Mouse (Mus musculus) forebrain, embryonic 16.5 days (tissue): ENCODE measurements at regions not wholly inside any gene's neighbourhood (a gene's known extent, or its start where the extent isn't known, plus 50 kb on each side); places are given as distances from the start of the nearest gene placed in this dataset.

ENCODE experiments used
- ATAC-seq: fragments of 200-750 bp; cut with Nextera tagmentation; 2 replicates; pipeline ENCODE4 v1.8.0; 2017; ENCODE audit warnings: mild to moderate bottlenecking, moderate library complexity
- H3K27ac ChIP-seq: fragments of 300-500 bp; sonication (generic); 2 replicates; pipeline ENCODE4 v1.5.1; 2014; ENCODE audit warnings: low read length, control low read depth
- H3K27me3 ChIP-seq: fragments of 300-500 bp; sonication (generic); replicated peaks from 2 replicates; pipeline ENCODE4 v1.6.1; 2014; ENCODE audit warnings: low read length; ENCODE audit not compliant: control insufficient read depth, insufficient read depth
- H3K36me3 ChIP-seq: fragments of 300-500 bp; sonication (generic); 2 replicates; pipeline ENCODE4 v1.6.1; 2014; ENCODE audit not compliant: control insufficient read depth, insufficient read depth
- H3K4me1 ChIP-seq: fragments of 300-500 bp; sonication (generic); replicated peaks from 2 replicates; pipeline ENCODE4 v1.6.1; 2014; ENCODE audit warnings: low read length; ENCODE audit not compliant: control insufficient read depth, insufficient read depth
- H3K4me2 ChIP-seq: fragments of 300-500 bp; sonication (generic); 2 replicates; pipeline ENCODE4 v1.6.1; 2014; ENCODE audit warnings: mild to moderate bottlenecking, low read length, control low read depth
- H3K4me3 ChIP-seq: fragments of 300-500 bp; sonication (generic); replicated peaks from 2 replicates; pipeline ENCODE4 v1.5.1; 2014; ENCODE audit warnings: mild to moderate bottlenecking, low read length, control low read depth
- H3K9ac ChIP-seq: fragments of 300-500 bp; sonication (generic); replicated peaks from 2 replicates; pipeline ENCODE4 v1.6.1; 2014; ENCODE audit warnings: low read depth, low read length, control low read depth
- H3K9me3 ChIP-seq: fragments of 300-500 bp; sonication (generic); 2 replicates; pipeline ENCODE4 v1.6.1; 2016; ENCODE audit warnings: low read length; ENCODE audit not compliant: control insufficient read depth
- WGBS: fragments of 180-500 bp; shearing (Covaris S2); extraction: QIAGEN DNeasy Blood & Tissue Kit; methylation state at CpG from one replicate; pipeline ENCODE4 v1.1.7; 2014; 5-methylcytosine and 5-hydroxymethylcytosine counted together

GRCm38 (mm10) chr3:56483370-56483769, 299.9 kb upstream of the Nbea start:
- peak; percentile 71 for ATAC-seq
- H3K9me3 ChIP-seq: no peaks in the 10 kb centered on the region
- H3K4me2 ChIP-seq: no peak overlapping the region
- no peaks in the 10 kb centered on the region for H3K36me3 ChIP-seq
- WGBS: 42% methylated on average over 4 of the region's 4 CpGs
- no peak overlapping the region for H3K27ac ChIP-seq
- no peak overlapping the region for H3K4me3 ChIP-seq
- H3K4me1 ChIP-seq: peaks cover 16% of the 10 kb centered on the region
- H3K27me3 ChIP-seq: no peaks in the 10 kb centered on the region
- no peak overlapping the region for H3K9ac ChIP-seq

GRCm38 (mm10) chr3:56479529-56479928, 296.0 kb upstream of the Nbea start:
- H3K4me2 ChIP-seq: no peak overlapping the region
- 39% methylated on average over 1 of the region's 1 CpGs for WGBS
- H3K9ac ChIP-seq: no peak overlapping the region
- no peak overlapping the region for H3K27ac ChIP-seq
- H3K27me3 ChIP-seq: no peaks in the 10 kb centered on the region
- H3K4me3 ChIP-seq: no peak overlapping the region
- no peak for ATAC-seq
- no peaks in the 10 kb centered on the region for H3K9me3 ChIP-seq
- peaks cover 20% of the 10 kb centered on the region for H3K4me1 ChIP-seq
- H3K36me3 ChIP-seq: no peaks in the 10 kb centered on the region

GRCm38 (mm10) chr3:56478544-56479140, 295.1 kb upstream of the Nbea start:
- no peak overlapping the region for H3K9ac ChIP-seq
- no peaks in the 10 kb centered on the region for H3K9me3 ChIP-seq
- no peak overlapping the region for H3K4me2 ChIP-seq
- no peaks in the 10 kb centered on the region for H3K27me3 ChIP-seq
- H3K27ac ChIP-seq: no peak overlapping the region
- ATAC-seq: no peak
- 31% methylated on average over 6 of the region's 6 CpGs for WGBS
- peaks cover 20% of the 10 kb centered on the region for H3K4me1 ChIP-seq
- no peaks in the 10 kb centered on the region for H3K36me3 ChIP-seq
- no peak overlapping the region for H3K4me3 ChIP-seq

GRCm38 (mm10) chr3:56475529-56476527, 292.3 kb upstream of the Nbea start:
- Histone ChIP-seq H3K4me2 (peak overlapping the region; percentile 26), H3K9me3 (no peaks in the 10 kb centered on the region), H3K4me3 (no peak overlapping the region), H3K27me3 (no peaks in the 10 kb centered on the region), H3K36me3 (no peaks in the 10 kb centered on the region), H3K4me1 (peaks cover 34% of the 10 kb centered on the region), H3K27ac (peak overlapping the region; percentile 95), H3K9ac (no peak overlapping the region)
- 10% methylated on average over 3 of the region's 3 CpGs for WGBS
- ATAC-seq: peak; percentile 80

GRCm38 (mm10) chr3:56472651-56473050, 289.1 kb upstream of the Nbea start:
- Histone ChIP-seq H3K9me3 (no peaks in the 10 kb centered on the region), H3K27ac (no peak overlapping the region), H3K27me3 (no peaks in the 10 kb centered on the region), H3K36me3 (no peaks in the 10 kb centered on the region), H3K4me1 (peaks cover 31% of the 10 kb centered on the region), H3K4me3 (no peak overlapping the region), H3K4me2 (no peak overlapping the region), H3K9ac (no peak overlapping the region)
- 16% methylated on average over 6 of the region's 6 CpGs for WGBS
- no peak for ATAC-seq

GRCm38 (mm10) chr3:56471823-56472222, 288.3 kb upstream of the Nbea start:
- 16% methylated on average over 5 of the region's 5 CpGs for WGBS
- no peaks in the 10 kb centered on the region for H3K9me3 ChIP-seq
- H3K4me2 ChIP-seq: no peak overlapping the region
- no peak overlapping the region for H3K9ac ChIP-seq
- H3K27ac ChIP-seq: 0 out of 2 replicates have a peak overlapping the region, but pooled peaks have one; percentile 4
- no peak overlapping the region for H3K4me3 ChIP-seq
- no peaks in the 10 kb centered on the region for H3K27me3 ChIP-seq
- ATAC-seq: no peak
- peaks cover 28% of the 10 kb centered on the region for H3K4me1 ChIP-seq
- H3K36me3 ChIP-seq: no peaks in the 10 kb centered on the region

GRCm38 (mm10) chr3:56471185-56471584, 287.7 kb upstream of the Nbea start:
- peak; percentile 50 for ATAC-seq
- H3K27me3 ChIP-seq: no peaks in the 10 kb centered on the region
- no peak overlapping the region for H3K9ac ChIP-seq
- H3K9me3 ChIP-seq: no peaks in the 10 kb centered on the region
- WGBS: 3% methylated on average over 1 of the region's 1 CpGs
- H3K27ac ChIP-seq: no peak overlapping the region
- H3K4me1 ChIP-seq: peaks cover 23% of the 10 kb centered on the region
- H3K36me3 ChIP-seq: no peaks in the 10 kb centered on the region
- H3K4me3 ChIP-seq: no peak overlapping the region
- no peak overlapping the region for H3K4me2 ChIP-seq

- WGBS: 38% methylated on average over 4 of the region's 4 CpGs
- no peak overlapping the region for H3K27ac ChIP-seq
Measured at GRCm38 (mm10) chr3:56457625-56458024, 274.1 kb upstream of the Nbea start.

GRCm38 (mm10) chr3:56456317-56456716, 272.8 kb upstream of the Nbea start:
- no peak overlapping the region for H3K4me2 ChIP-seq
- no peaks in the 10 kb centered on the region for H3K9me3 ChIP-seq
- no peaks in the 10 kb centered on the region for H3K36me3 ChIP-seq
- 21% methylated on average over 6 of the region's 6 CpGs for WGBS
- no peaks in the 10 kb centered on the region for H3K27me3 ChIP-seq
- H3K4me1 ChIP-seq: 0 out of 2 replicates have a peak, but pooled peaks cover 4% of the 10 kb centered on the region
- no peak overlapping the region for H3K9ac ChIP-seq
- no peak overlapping the region for H3K27ac ChIP-seq
- ATAC-seq: peak; percentile 57; the same call in 1 of the 2 replicates
- no peak overlapping the region for H3K4me3 ChIP-seq

More at GRCm38 (mm10) chr3:56457625-56458024, 274.1 kb upstream of the Nbea start:
- ATAC-seq: no peak
- Histone ChIP-seq H3K9ac (no peak overlapping the region), H3K9me3 (no peaks in the 10 kb centered on the region), H3K36me3 (no peaks in the 10 kb centered on the region), H3K4me2 (no peak overlapping the region), H3K4me3 (no peak overlapping the region), H3K27me3 (no peaks in the 10 kb centered on the region), H3K4me1 (0 out of 2 replicates have a peak, but pooled peaks cover 4% of the 10 kb centered on the region)
